Mouse (Mus musculus) liver, adult 2 months (tissue): ENCODE measurements at regions not wholly inside any gene's neighbourhood (a gene's known extent, or its start where the extent isn't known, plus 50 kb on each side); places are given as distances from the start of the nearest gene placed in this dataset.

Experiments
- CTCF ChIP-seq: fragments of 200-500 bp; IDR thresholded peaks from 2 replicates; pipeline ENCODE4 v1.5.1; 2011; ENCODE audit warnings: low read depth, low read length, control low read depth
- POLR2A ChIP-seq: fragments of 200-500 bp; IDR thresholded peaks from 2 replicates; pipeline ENCODE4 v1.6.1; 2011; ENCODE audit warnings: low read length, control low read depth; ENCODE audit not compliant: insufficient read depth; ENCODE audit errors: extremely low read depth

GRCm38 (mm10) chr13:16204097-16204496 is 192.4 kb downstream of the Inhba start:
- TF ChIP-seq CTCF (no peak), POLR2A (no peak)
